Mouse (Mus musculus): Measurements from ENCODE around the gene Padi4.

DNA sequence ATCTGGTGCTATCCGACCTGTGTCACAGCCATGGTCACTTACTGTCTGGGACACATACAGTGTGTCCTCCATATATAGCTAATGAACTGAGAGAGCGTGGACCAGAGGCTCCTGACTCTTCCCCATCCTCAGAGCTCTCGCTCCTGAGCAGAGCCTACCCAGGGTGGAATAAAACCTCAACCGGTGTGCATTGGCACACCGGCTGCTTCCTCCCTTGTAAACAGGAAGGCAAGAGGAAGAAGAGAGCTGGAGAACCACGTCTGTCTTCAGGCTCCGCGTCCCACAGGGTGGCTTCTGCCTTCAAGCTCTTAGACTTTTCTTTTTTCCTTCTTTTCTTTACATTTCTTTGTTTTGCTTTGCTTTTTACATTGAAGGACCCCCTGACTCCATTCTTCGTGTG is 8.8 kb upstream of the Padi4 start:
- TF ChIP-seq FLI1 (IDR thresholded peaks at IDR 0.05; ENCODE audit: low read length) (no peak), GATA1 (IDR thresholded peaks at IDR 0.05; ENCODE audit: borderline replicate concordance, low read length) (no peak)

Data from megakaryocyte, embryonic 14.5 days (primary cell).